Mouse (Mus musculus): Measurements from ENCODE around the gene Cd300e.
"Not testable (repeated sequence)": the region's sequence is repeated elsewhere in the genome, so short reads cannot be mapped to it uniquely, and the experiment has no call there.

Gene Cd300e

GRCm38 (mm10) chr11:115081373-115081772 lies 19.4 kb upstream of the Cd300e start:
- DNase-seq = no peak

GRCm38 (mm10) chr11:115080886-115081285 lies 18.9 kb upstream of the Cd300e start:
- DNase-seq = peak; percentile 40

- DNase-seq = no peak
Observed at GRCm38 (mm10) chr11:115078680-115079079, 16.7 kb upstream of the Cd300e start.

- DNase-seq = no peak
Observed at GRCm38 (mm10) chr11:115077436-115077835, 15.5 kb upstream of the Cd300e start.

GRCm38 (mm10) chr11:115075859-115076258 lies 13.9 kb upstream of the Cd300e start:
- DNase-seq = no peak

GRCm38 (mm10) chr11:115075407-115075806 lies 13.4 kb upstream of the Cd300e start:
- DNase-seq = no peak

GRCm38 (mm10) chr11:115073002-115073401 lies 11.0 kb upstream of the Cd300e start:
- no peak for DNase-seq

GRCm38 (mm10) chr11:115071631-115072294 lies 9.8 kb upstream of the Cd300e start:
- DNase-seq = no peak

GRCm38 (mm10) chr11:115071015-115071551 lies 9.1 kb upstream of the Cd300e start:
- DNase-seq = no peak

GRCm38 (mm10) chr11:115066768-115067167 lies 4.8 kb upstream of the Cd300e start:
- no peak for DNase-seq

- no peak for DNase-seq
Observed at GRCm38 (mm10) chr11:115059797-115060196, 2.2 kb downstream of the Cd300e start.

GRCm38 (mm10) chr11:115058701-115059100 lies 3.3 kb downstream of the Cd300e start:
- DNase-seq = no peak

GRCm38 (mm10) chr11:115054537-115054936 lies 7.4 kb downstream of the Cd300e start:
- DNase-seq = no peak

- DNase-seq = no peak
Observed at GRCm38 (mm10) chr11:115052991-115053390, 9.0 kb downstream of the Cd300e start.

- peak; percentile 63 for DNase-seq
Observed at GRCm38 (mm10) chr11:115052206-115052605, 9.8 kb downstream of the Cd300e start.

- DNase-seq = no peak
Observed at GRCm38 (mm10) chr11:115049282-115049895, 12.6 kb downstream of the Cd300e start.

GRCm38 (mm10) chr11:115048259-115048658 lies 13.7 kb downstream of the Cd300e start, which contains the start of gene Cd300ld3:
Cd300ld3 (minus strand) TSS chr11:115048409.
- DNase-seq = no peak

GRCm38 (mm10) chr11:115037669-115038068 lies 24.3 kb downstream of the Cd300e start, which contains the start of gene Cd300ld5:
Cd300ld5 (minus strand) TSS chr11:115037769.
- DNase-seq = not testable (repeated sequence)

- not testable (repeated sequence) for DNase-seq
Observed at GRCm38 (mm10) chr11:115026912-115027311, 35.1 kb downstream of the Cd300e start, which contains the start of gene Cd300ld4. Cd300ld4 (minus strand) TSS chr11:115027012.

- DNase-seq = not testable (repeated sequence)
Observed at GRCm38 (mm10) chr11:115016093-115016492, 45.9 kb downstream of the Cd300e start, which contains the start of gene Cd300ld2. Cd300ld2 (minus strand) TSS chr11:115016193.

- no peak for DNase-seq
Observed at GRCm38 (mm10) chr11:115004070-115004469, 57.9 kb downstream of the Cd300e start.
